Mouse (Mus musculus): Measurements from ENCODE around the gene Creb5. TPM values are rescaled to one million over a fixed set of nuclear protein-coding genes. Genes with fewer than 3 reads are reported as not detected.

The Creb5 gene
- polyA plus RNA-seq, 1 experiment from 2014 or later: 11.7 TPM

DNA sequence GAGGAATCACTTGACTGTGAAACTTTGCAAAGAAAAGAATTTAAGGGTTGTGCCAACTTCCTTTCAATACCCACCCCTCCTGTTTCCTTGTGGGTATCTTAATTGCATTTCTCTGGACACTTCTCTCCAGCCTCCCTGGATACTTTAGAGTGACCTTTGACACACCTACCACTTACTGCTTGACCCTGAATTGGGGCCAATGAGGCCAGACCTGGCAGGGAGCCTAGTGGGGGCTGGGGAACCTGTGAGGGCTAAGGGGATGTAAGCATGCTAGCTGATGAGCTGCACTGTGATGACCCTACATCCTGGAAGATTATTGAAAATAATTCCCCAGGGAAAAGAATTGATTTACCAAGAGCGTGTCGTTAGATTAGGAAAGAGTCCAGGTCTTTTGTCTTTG is 17.1 kb downstream of the Creb5 start:
- ATAC-seq (replicated peaks; ENCODE audit: insufficient number of reproducible peaks, low FRiP score, low TSS enrichment, low read depth) (no peak), DNase-seq (ENCODE audit: low spot score) (no peak)
- Histone ChIP-seq H3K4me3 (ENCODE audit: low read depth, low read length) (no peak overlapping the region), H3K36me3 (replicated peaks; ENCODE audit: control insufficient read depth, insufficient read depth, low read depth, low read length) (no peaks in the 10 kb centered on the region), H3K9ac (replicated peaks; ENCODE audit: low read length) (no peak overlapping the region), H3K4me2 (ENCODE audit: low read depth, low read length) (no peak overlapping the region), H3K27me3 (ENCODE audit: control insufficient read depth, insufficient read depth, low read length) (no peaks in the 10 kb centered on the region), H3K27ac (replicated peaks; ENCODE audit: low read depth, low read length) (no peak overlapping the region), H3K9me3 (replicated peaks; ENCODE audit: control insufficient read depth, low read length) (no peaks in the 10 kb centered on the region), H3K4me1 (ENCODE audit: control insufficient read depth, insufficient read depth, low read length) (no peaks in the 10 kb centered on the region)
- 54% methylated on average over 2 of the region's 2 CpGs for WGBS

DNA sequence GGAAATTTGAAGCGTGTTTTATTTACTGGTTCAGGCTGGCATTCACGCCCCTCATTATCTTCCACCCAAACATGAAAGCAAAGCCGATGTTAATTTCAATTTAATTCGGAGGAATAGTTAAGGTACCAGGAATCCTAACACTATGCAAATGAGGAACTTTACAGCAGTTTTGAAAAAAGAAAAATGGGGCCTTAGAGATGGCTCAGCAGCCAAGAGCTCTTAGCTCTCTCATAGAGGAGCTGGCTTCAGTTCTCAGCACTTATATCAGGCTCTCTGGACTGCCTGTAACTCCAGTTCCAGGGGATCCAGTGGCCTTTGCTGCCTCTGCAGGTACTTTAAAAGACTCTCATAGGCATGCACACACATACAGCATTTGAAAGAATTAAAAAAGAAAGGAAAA is 19.1 kb downstream of the Creb5 start:
- H3K27ac ChIP-seq (replicated peaks; ENCODE audit: low read depth, low read length): no peak overlapping the region
- no peaks in the 10 kb centered on the region for H3K4me1 ChIP-seq (ENCODE audit: control insufficient read depth, insufficient read depth, low read length)
- H3K4me2 ChIP-seq (ENCODE audit: low read depth, low read length): no peak overlapping the region
- no peak overlapping the region for H3K9ac ChIP-seq (replicated peaks; ENCODE audit: low read length)
- H3K27me3 ChIP-seq (ENCODE audit: control insufficient read depth, insufficient read depth, low read length): no peaks in the 10 kb centered on the region
- H3K36me3 ChIP-seq (replicated peaks; ENCODE audit: control insufficient read depth, insufficient read depth, low read depth, low read length): no peaks in the 10 kb centered on the region
- no peaks in the 10 kb centered on the region for H3K9me3 ChIP-seq (replicated peaks; ENCODE audit: control insufficient read depth, low read length)
- no peak for DNase-seq (ENCODE audit: low spot score)
- H3K4me3 ChIP-seq (ENCODE audit: low read depth, low read length): no peak overlapping the region
- ATAC-seq (replicated peaks; ENCODE audit: insufficient number of reproducible peaks, low FRiP score, low TSS enrichment, low read depth): no peak
- WGBS: 91% methylated on average over 4 of the region's 4 CpGs

DNA sequence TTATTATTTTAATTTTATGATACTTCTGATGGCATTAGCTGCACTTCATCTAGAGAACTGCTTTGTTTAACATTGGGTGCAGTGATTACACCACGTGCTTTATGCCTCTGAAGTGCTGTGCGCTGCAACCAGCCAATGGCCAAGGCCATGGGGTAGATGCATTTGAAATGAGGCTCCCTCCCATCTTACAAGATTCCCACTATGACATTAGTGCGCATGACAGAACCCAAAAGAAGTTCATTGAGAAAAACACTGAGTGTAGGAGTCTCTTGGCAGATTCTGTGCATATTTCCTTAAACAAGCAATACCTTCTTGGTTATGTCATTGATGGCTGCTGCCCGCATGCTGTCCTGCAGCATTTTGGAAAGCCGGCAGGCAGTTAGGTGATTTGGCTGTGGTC is 19.6 kb downstream of the Creb5 start:
- H3K9me3 ChIP-seq (replicated peaks; ENCODE audit: control insufficient read depth, low read length): no peaks in the 10 kb centered on the region
- no peak overlapping the region for H3K4me3 ChIP-seq (ENCODE audit: low read depth, low read length)
- H3K4me2 ChIP-seq (ENCODE audit: low read depth, low read length): no peak overlapping the region
- no peaks in the 10 kb centered on the region for H3K36me3 ChIP-seq (replicated peaks; ENCODE audit: control insufficient read depth, insufficient read depth, low read depth, low read length)
- ATAC-seq (replicated peaks; ENCODE audit: insufficient number of reproducible peaks, low FRiP score, low TSS enrichment, low read depth) (no peak), DNase-seq (ENCODE audit: low spot score) (no peak)
- no peaks in the 10 kb centered on the region for H3K4me1 ChIP-seq (ENCODE audit: control insufficient read depth, insufficient read depth, low read length)
- H3K27ac ChIP-seq (replicated peaks; ENCODE audit: low read depth, low read length): no peak overlapping the region
- no peaks in the 10 kb centered on the region for H3K27me3 ChIP-seq (ENCODE audit: control insufficient read depth, insufficient read depth, low read length)
- WGBS: 83% methylated on average over 5 of the region's 5 CpGs
- H3K9ac ChIP-seq (replicated peaks; ENCODE audit: low read length): no peak overlapping the region

DNA sequence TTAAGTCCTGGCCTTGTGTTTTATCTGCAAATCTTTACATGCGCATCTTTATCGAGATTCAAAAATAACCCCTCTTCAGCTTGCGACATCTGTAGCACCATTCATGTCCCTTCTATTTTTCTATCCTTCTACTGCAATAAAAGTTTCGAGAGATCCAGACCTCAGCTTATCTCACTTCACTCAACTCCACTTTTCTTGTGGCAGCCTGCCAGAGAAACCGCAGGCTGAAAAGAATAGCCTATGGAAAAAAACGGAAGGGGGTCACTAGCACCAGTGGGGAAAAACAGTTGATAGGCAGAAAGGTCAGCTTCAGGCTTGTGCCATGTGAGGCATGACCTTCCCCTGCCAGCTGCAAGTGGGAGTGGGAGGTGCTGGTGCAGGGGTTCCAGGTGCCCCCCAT is 21.6 kb downstream of the Creb5 start:
- WGBS: 52% methylated on average over 6 of the region's 6 CpGs
- H3K4me3 ChIP-seq (ENCODE audit: low read depth, low read length): no peak overlapping the region
- H3K27me3 ChIP-seq (ENCODE audit: control insufficient read depth, insufficient read depth, low read length): no peaks in the 10 kb centered on the region
- no peaks in the 10 kb centered on the region for H3K9me3 ChIP-seq (replicated peaks; ENCODE audit: control insufficient read depth, low read length)
- no peak overlapping the region for H3K4me2 ChIP-seq (ENCODE audit: low read depth, low read length)
- no peaks in the 10 kb centered on the region for H3K4me1 ChIP-seq (ENCODE audit: control insufficient read depth, insufficient read depth, low read length)
- DNase-seq (ENCODE audit: low spot score) (no peak), ATAC-seq (replicated peaks; ENCODE audit: insufficient number of reproducible peaks, low FRiP score, low TSS enrichment, low read depth) (no peak)
- no peak overlapping the region for H3K27ac ChIP-seq (replicated peaks; ENCODE audit: low read depth, low read length)
- no peak overlapping the region for H3K9ac ChIP-seq (replicated peaks; ENCODE audit: low read length)
- H3K36me3 ChIP-seq (replicated peaks; ENCODE audit: control insufficient read depth, insufficient read depth, low read depth, low read length): no peaks in the 10 kb centered on the region

DNA sequence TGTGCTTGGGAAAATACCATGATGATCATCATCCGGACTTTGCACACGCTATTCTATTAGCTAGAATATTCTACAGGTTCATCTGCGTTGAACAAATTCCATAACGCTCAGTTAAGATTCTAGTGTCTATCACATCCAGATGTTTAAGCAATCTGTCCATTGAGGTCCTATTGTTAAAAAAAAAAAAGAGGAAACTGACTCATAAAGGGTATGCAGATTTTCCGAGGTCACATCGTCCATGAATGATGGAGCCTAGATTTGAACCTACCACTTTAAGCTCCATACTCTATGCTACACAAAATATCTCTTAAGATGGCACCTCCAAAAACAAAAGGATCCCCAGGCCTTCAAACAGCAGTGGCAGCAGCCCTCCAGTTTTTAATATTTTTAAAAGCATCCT is 26.5 kb downstream of the Creb5 start:
- 82% methylated on average over 6 of the region's 6 CpGs for WGBS
- Histone ChIP-seq H3K4me3 (ENCODE audit: low read depth, low read length) (no peak overlapping the region), H3K27ac (replicated peaks; ENCODE audit: low read depth, low read length) (no peak overlapping the region)

DNA sequence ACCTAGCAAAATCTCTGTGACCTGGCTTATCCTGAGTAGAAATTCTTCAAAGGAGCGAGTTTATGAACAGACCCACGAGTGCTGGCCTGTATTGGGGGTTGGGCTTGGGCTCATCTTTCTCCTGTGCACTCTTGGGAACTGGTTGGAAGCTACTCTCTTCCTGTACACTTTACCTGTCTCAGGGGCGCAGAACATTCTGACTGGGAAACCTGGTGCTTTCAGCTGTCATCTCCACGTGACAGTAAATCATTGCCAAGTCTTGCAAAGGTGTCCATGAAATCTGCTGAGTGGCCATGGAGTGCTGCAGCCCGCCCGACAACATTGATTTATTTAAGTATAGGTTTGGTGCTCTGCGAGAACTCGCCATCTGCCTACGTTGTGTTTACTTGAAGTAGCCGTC is 27.1 kb downstream of the Creb5 start:
- no peak for DNase-seq (ENCODE audit: low spot score)
- no peak overlapping the region for H3K4me2 ChIP-seq (ENCODE audit: low read depth, low read length)
- no peak for ATAC-seq (replicated peaks; ENCODE audit: insufficient number of reproducible peaks, low FRiP score, low TSS enrichment, low read depth)

More for the DNA sequence above, 26.5 kb downstream of the Creb5 start:
- no peak overlapping the region for H3K4me2 ChIP-seq (ENCODE audit: low read depth, low read length)
- no peaks in the 10 kb centered on the region for H3K4me1 ChIP-seq (ENCODE audit: control insufficient read depth, insufficient read depth, low read length)
- no peaks in the 10 kb centered on the region for H3K36me3 ChIP-seq (replicated peaks; ENCODE audit: control insufficient read depth, insufficient read depth, low read depth, low read length)
- H3K9me3 ChIP-seq (replicated peaks; ENCODE audit: control insufficient read depth, low read length): no peaks in the 10 kb centered on the region
- no peak overlapping the region for H3K9ac ChIP-seq (replicated peaks; ENCODE audit: low read length)
- H3K27me3 ChIP-seq (ENCODE audit: control insufficient read depth, insufficient read depth, low read length): no peaks in the 10 kb centered on the region
- ATAC-seq (replicated peaks; ENCODE audit: insufficient number of reproducible peaks, low FRiP score, low TSS enrichment, low read depth) (no peak), DNase-seq (ENCODE audit: low spot score) (no peak)

DNA sequence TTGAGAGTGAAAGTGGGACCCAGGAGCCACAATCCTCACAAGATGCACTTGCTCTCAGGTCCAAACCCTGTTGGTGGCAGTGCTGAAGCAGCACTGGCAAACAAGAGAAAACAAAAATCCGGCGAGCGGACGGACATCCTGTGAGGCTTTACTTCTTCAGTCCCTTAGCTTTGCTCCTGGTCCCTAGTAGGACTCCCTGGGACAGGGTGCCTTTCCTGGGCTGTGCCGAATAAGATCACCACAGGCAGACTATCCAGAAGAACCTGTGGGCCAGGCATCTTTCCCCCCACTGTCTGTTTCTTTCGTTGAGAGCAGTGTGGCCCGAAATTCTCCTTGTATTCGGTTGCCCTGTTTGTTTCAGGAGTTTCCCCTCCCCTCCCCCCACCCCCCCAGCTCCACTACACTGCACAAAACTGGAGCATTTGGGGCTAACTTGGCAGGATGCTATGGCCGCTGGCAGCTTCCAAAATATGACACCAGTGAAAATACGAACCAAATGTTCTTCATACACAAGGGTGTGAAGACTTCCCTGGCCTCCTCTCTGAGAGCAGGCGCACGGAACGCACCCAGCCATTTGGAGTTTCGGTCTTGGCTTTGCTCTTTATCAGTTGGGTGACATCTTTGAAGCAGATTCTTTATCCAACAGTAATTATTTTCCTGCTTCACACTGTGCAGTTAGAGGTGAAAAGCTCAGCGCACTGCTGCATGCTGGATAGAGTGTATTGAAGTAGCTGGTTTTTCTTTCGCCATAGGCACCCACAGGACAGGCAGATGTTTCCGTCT is 32.7 kb downstream of the Creb5 start:
- ATAC-seq (replicated peaks; ENCODE audit: insufficient number of reproducible peaks, low FRiP score, low TSS enrichment, low read depth) (no peak), DNase-seq (ENCODE audit: low spot score) (peak; percentile 62)
- Histone ChIP-seq H3K4me1 (ENCODE audit: control insufficient read depth, insufficient read depth, low read length) (no peaks in the 10 kb centered on the region), H3K27ac (replicated peaks; ENCODE audit: low read depth, low read length) (no peak overlapping the region), H3K4me2 (ENCODE audit: low read depth, low read length) (no peak overlapping the region), H3K27me3 (ENCODE audit: control insufficient read depth, insufficient read depth, low read length) (no peaks in the 10 kb centered on the region), H3K9ac (replicated peaks; ENCODE audit: low read length) (no peak overlapping the region), H3K36me3 (replicated peaks; ENCODE audit: control insufficient read depth, insufficient read depth, low read depth, low read length) (no peaks in the 10 kb centered on the region), H3K9me3 (replicated peaks; ENCODE audit: control insufficient read depth, low read length) (no peaks in the 10 kb centered on the region), H3K4me3 (ENCODE audit: low read depth, low read length) (no peak overlapping the region)
- 63% methylated on average over 17 of the region's 17 CpGs for WGBS

More for the DNA sequence above, 27.1 kb downstream of the Creb5 start:
- Histone ChIP-seq H3K4me1 (ENCODE audit: control insufficient read depth, insufficient read depth, low read length) (no peaks in the 10 kb centered on the region), H3K4me3 (ENCODE audit: low read depth, low read length) (no peak overlapping the region), H3K9me3 (replicated peaks; ENCODE audit: control insufficient read depth, low read length) (no peaks in the 10 kb centered on the region), H3K27me3 (ENCODE audit: control insufficient read depth, insufficient read depth, low read length) (no peaks in the 10 kb centered on the region), H3K27ac (replicated peaks; ENCODE audit: low read depth, low read length) (no peak overlapping the region), H3K9ac (replicated peaks; ENCODE audit: low read length) (no peak overlapping the region), H3K36me3 (replicated peaks; ENCODE audit: control insufficient read depth, insufficient read depth, low read depth, low read length) (no peaks in the 10 kb centered on the region)
- WGBS: 63% methylated on average over 10 of the region's 10 CpGs

DNA sequence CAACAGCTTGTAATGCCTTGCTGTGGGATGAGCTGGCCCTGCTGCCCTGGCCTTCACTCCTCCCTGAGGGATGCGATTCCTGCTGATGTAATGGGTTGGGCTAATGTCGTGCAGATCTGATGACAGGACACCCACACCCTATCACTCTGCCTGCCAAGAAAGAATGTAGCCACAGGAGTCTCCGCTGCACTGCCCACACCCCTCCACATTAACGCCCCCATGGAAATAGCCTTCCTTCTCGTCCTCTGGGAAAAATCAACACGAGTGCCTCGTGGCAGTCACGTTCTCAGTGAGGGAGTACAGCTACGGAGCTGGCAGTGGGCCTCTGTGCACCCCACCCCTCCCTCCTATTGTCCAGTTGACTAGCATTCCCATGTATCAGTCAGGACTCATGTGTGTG is 50.3 kb downstream of the Creb5 start:
- Histone ChIP-seq H3K27ac (replicated peaks; ENCODE audit: low read depth, low read length) (no peak overlapping the region), H3K9me3 (replicated peaks; ENCODE audit: control insufficient read depth, low read length) (no peaks in the 10 kb centered on the region), H3K9ac (replicated peaks; ENCODE audit: low read length) (no peak overlapping the region), H3K4me2 (ENCODE audit: low read depth, low read length) (no peak overlapping the region), H3K36me3 (replicated peaks; ENCODE audit: control insufficient read depth, insufficient read depth, low read depth, low read length) (no peaks in the 10 kb centered on the region), H3K4me3 (ENCODE audit: low read depth, low read length) (no peak overlapping the region), H3K27me3 (ENCODE audit: control insufficient read depth, insufficient read depth, low read length) (no peaks in the 10 kb centered on the region), H3K4me1 (ENCODE audit: control insufficient read depth, insufficient read depth, low read length) (no peaks in the 10 kb centered on the region)
- peak; percentile 23; the same call in 1 of the 2 replicates for ATAC-seq (replicated peaks; ENCODE audit: insufficient number of reproducible peaks, low FRiP score, low TSS enrichment, low read depth)
- no peak for DNase-seq (ENCODE audit: low spot score)
- WGBS: 50% methylated on average over 9 of the region's 9 CpGs
